Mouse (Mus musculus) erythroblast, embryonic 14.5 days (primary cell): ENCODE measurements at regions not wholly inside any gene's neighbourhood (a gene's known extent, or its start where the extent isn't known, plus 50 kb on each side); places are given as distances from the start of the nearest gene placed in this dataset.

Source experiments
- GATA1 ChIP-seq: IDR thresholded peaks from 2 replicates; pipeline ENCODE4 v1.6.1; 2012; ENCODE audit warnings: low read length, inconsistent platforms, mixed read lengths
- TAL1 ChIP-seq: IDR thresholded peaks from 3 replicates; pipeline ENCODE4 v1.6.1; 2012; ENCODE audit warnings: low read length, inconsistent platforms, mixed read lengths

GRCm38 (mm10) chr9:47054595-47054994 lies 56.1 kb downstream of the Gm4791 start:
- TF ChIP-seq GATA1 (no peak), TAL1 (no peak)
